Mouse (Mus musculus) cerebellum, adult 2 months (tissue): ENCODE results near the gene Lrrn2.

ENCODE experiments used
- CTCF ChIP-seq: fragments of 200-500 bp; IDR thresholded peaks from 2 replicates; pipeline ENCODE4 v1.5.1; 2011; ENCODE audit warnings: low read depth, mild to moderate bottlenecking, control low read depth, low read length, moderate library complexity, borderline replicate concordance; ENCODE audit not compliant: insufficient read depth
- POLR2A ChIP-seq: fragments of 200-500 bp; IDR thresholded peaks from 2 replicates; pipeline ENCODE4 v1.6.1; 2011; ENCODE audit warnings: low read length, control low read depth, borderline replicate concordance; ENCODE audit not compliant: insufficient read depth

- TF ChIP-seq POLR2A (no peak), CTCF (no peak)
These were observed 48.2 kb downstream of the Lrrn2 start for GRCm38 (mm10) chr1:132928032-132928906.
